Mouse (Mus musculus): ENCODE results near the gene Xylt1. TPM values are rescaled to one million over a fixed set of nuclear protein-coding genes. Genes with fewer than 3 reads are reported as not detected.
A peak's percentile ranks its signal among the peaks of the same experiment; 100 is the strongest.

Xylt1 gene
- polyA plus RNA-seq, 1 experiment from 2014 or later = 3.0 TPM

DNA sequence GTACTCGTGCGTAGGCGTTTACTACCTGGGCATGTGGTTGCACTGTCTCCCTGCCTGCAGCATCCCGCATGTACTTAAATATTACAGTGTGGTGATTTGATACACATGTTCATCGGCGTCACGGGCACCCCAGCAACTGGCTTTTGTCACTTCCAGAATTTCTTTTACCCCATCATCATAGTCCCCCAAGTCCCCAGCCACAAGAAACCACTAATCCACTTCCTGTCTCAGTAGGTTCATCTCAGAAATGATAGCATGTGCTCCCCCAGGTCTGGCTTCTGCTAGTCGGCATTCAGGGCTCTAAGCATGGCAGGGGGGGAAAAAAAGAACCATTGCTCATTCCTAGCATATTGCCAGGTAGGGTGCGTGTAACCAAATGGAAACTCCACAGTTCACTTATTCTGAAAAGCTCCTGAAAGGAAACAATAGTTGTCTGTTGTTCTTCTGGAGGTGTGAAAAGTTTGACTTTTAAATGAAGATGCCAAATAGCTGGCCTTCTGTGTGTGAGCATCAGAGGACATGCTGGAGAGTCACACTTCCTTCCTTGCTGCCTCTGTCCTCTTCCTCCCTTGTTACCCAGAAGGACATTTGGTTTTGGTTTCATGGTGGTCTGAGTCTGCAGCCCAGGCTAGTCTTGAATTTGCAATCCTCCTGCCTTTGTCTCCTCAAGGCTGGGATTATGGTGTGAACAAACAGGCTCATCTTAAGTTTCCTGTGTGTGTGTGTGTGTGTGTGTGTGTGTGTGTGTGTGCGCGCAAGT is 74.2 kb downstream of the Xylt1 start:
- no peaks in the 10 kb centered on the region for H3K27me3 ChIP-seq (ENCODE audit: control insufficient read depth, insufficient read depth, low read length)

DNA sequence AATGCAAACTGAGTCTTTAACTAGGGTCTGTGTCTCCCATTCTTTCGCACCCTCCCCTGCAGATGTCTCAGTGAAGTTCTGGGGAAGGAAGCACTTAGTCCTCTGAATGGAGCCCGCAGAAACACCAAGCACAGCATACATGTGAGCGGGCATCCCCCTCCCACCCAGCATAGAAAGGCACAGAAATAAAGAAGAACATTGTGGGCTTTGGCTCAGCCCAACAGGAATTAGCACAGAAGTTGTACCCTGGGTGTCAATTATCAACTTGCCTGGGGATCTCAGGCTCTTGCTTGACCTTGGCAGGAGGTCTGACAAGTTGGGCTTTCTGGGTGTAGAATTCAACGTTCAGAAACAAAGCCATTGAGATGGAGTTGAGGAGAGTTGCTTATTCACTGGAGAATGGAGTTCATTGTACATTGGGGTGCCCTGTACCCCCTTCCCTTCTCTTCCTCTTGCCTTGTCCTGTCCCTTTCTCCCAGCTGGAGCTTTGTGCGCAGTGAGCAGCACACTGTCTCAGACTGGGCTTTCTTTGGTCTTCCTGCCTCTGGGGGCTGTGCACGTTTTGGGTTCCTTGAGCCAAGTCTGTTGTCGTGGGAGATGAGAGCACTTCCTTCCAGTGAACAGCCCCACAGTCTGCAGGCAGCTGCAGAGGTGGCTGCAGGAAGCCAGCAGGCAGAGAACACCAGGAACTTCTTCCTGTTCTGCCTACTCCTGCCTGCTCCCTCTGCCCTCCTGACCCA is 81.6 kb downstream of the Xylt1 start:
- Histone ChIP-seq H3K9me3 (ENCODE audit: control insufficient read depth, low read length) (no peaks in the 10 kb centered on the region), H3K4me2 (ENCODE audit: low read length) (no peak overlapping the region), H3K9ac (replicated peaks; ENCODE audit: low read length) (no peak overlapping the region), H3K4me3 (replicated peaks; ENCODE audit: low read depth, low read length) (no peak overlapping the region), H3K27me3 (ENCODE audit: control insufficient read depth, insufficient read depth, low read length) (no peaks in the 10 kb centered on the region), H3K4me1 (ENCODE audit: control insufficient read depth, insufficient read depth, low read length) (no peaks in the 10 kb centered on the region), H3K36me3 (ENCODE audit: control insufficient read depth, insufficient read depth, low read length) (no peaks in the 10 kb centered on the region), H3K27ac (replicated peaks; ENCODE audit: low read depth, low read length) (no peak overlapping the region)
- ATAC-seq (ENCODE audit: low FRiP score, low TSS enrichment) (peak; percentile 69), DNase-seq (peak; percentile 44)
- 57% methylated on average over 7 of the region's 7 CpGs for WGBS

More for the DNA sequence above, 74.2 kb downstream of the Xylt1 start:
- 88% methylated on average over 11 of the region's 11 CpGs for WGBS
- Histone ChIP-seq H3K4me2 (ENCODE audit: low read length) (no peak overlapping the region), H3K9ac (replicated peaks; ENCODE audit: low read length) (no peak overlapping the region), H3K27ac (replicated peaks; ENCODE audit: low read depth, low read length) (no peak overlapping the region), H3K4me1 (ENCODE audit: control insufficient read depth, insufficient read depth, low read length) (no peaks in the 10 kb centered on the region), H3K4me3 (replicated peaks; ENCODE audit: low read depth, low read length) (no peak overlapping the region), H3K9me3 (ENCODE audit: control insufficient read depth, low read length) (no peaks in the 10 kb centered on the region), H3K36me3 (ENCODE audit: control insufficient read depth, insufficient read depth, low read length) (no peaks in the 10 kb centered on the region)
- ATAC-seq (ENCODE audit: low FRiP score, low TSS enrichment) (no peak), DNase-seq (no peak)

DNA sequence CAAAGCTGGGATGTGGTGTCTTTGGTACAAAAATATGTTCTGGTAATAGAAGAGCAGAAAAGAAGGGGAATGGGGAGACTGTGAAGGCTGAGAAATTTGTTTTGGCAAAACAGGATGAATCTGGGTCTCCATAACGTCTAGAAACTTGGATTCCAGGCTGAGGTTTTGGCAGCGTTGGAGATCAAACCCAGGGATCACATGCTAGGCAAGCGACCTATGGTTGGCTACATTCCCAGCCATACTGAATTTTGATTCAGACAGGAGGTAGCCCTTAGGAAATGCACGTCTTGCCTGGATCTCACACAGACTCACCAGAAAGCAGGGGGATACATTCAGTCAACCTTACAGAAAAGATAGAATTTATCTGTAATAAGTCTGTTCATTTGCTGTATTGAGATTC is 84.2 kb downstream of the Xylt1 start:
- no peak overlapping the region for H3K4me3 ChIP-seq (replicated peaks; ENCODE audit: low read depth, low read length)
- H3K9ac ChIP-seq (replicated peaks; ENCODE audit: low read length) = no peak overlapping the region
- ATAC-seq (ENCODE audit: low FRiP score, low TSS enrichment) (no peak), DNase-seq (no peak)
- no peaks in the 10 kb centered on the region for H3K4me1 ChIP-seq (ENCODE audit: control insufficient read depth, insufficient read depth, low read length)
- WGBS = 83% methylated on average over 4 of the region's 4 CpGs
- H3K9me3 ChIP-seq (ENCODE audit: control insufficient read depth, low read length) = no peaks in the 10 kb centered on the region
- H3K27me3 ChIP-seq (ENCODE audit: control insufficient read depth, insufficient read depth, low read length) = no peaks in the 10 kb centered on the region
- no peak overlapping the region for H3K27ac ChIP-seq (replicated peaks; ENCODE audit: low read depth, low read length)
- no peaks in the 10 kb centered on the region for H3K36me3 ChIP-seq (ENCODE audit: control insufficient read depth, insufficient read depth, low read length)
- no peak overlapping the region for H3K4me2 ChIP-seq (ENCODE audit: low read length)

DNA sequence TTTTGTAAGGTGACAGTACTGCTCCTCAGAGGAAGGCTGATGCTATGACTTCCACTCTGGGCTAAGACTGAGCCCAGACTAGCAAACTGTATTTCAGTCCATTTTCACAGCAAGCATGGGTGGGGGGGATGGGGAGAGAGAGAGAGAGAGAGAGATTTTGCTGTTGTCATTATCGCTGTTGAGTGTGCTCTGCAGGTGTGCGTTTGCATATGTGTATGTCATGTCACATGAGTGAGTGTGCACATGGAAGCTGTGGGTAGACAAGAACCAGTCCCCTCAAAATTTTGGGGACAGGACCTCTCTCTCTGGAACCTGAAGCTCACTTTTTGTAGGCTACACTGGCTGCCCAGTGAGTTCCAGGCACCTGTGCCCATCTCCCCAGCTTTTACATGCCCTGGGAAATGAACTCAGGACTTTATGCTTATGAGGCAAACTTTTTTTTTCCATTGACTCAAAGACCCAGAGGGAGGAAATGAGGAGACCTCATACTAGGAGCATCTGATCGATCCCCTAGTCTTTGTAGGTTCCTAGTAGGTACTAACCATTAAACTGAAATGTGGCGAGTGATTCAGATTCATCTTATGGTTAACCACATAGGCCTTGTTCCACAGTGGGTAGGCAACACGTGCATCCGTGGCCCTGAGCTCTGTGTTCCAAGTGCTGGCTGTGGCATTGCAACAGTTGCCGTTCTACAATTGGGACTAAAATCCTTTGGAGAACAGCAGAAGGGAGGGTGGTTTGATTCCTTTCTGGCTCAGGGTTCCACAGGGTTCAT is 85.4 kb downstream of the Xylt1 start:
- Histone ChIP-seq H3K4me2 (ENCODE audit: low read length) (no peak overlapping the region), H3K9ac (replicated peaks; ENCODE audit: low read length) (no peak overlapping the region), H3K27ac (replicated peaks; ENCODE audit: low read depth, low read length) (no peak overlapping the region), H3K9me3 (ENCODE audit: control insufficient read depth, low read length) (no peaks in the 10 kb centered on the region), H3K4me3 (replicated peaks; ENCODE audit: low read depth, low read length) (no peak overlapping the region), H3K27me3 (ENCODE audit: control insufficient read depth, insufficient read depth, low read length) (no peaks in the 10 kb centered on the region), H3K36me3 (ENCODE audit: control insufficient read depth, insufficient read depth, low read length) (no peaks in the 10 kb centered on the region), H3K4me1 (ENCODE audit: control insufficient read depth, insufficient read depth, low read length) (no peaks in the 10 kb centered on the region)
- ATAC-seq (ENCODE audit: low FRiP score, low TSS enrichment) (no peak), DNase-seq (no peak)
- 95% methylated on average over 7 of the region's 7 CpGs for WGBS

DNA sequence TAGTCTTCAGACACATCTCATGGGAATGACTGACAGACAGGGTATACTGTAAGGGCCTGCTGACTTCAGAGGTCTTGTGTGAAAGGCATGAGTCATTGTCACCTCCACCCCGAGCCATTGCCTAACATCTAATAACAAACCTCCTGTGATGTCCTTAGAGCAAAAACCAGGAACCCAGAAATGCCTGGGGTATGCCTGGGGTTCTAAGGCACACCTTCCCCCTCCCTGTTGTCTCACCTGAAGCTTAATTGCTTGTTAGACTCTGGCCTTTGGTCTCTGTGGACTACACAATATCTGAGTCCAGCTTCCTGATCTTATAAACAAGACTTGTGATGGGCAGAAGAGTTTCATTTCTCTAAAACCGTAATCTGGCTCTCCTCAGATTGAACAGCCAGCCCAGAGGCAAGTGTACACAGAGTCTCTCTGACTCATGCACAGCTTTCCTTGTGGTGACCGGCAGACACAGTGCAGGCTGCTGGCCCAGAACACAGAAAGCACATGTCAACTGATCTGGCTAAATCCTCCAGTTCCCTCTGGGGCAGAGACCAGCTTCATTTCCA is 89.5 kb downstream of the Xylt1 start:
- DNase-seq (no peak), ATAC-seq (ENCODE audit: low FRiP score, low TSS enrichment) (no peak)
- Histone ChIP-seq H3K4me2 (ENCODE audit: low read length) (no peak overlapping the region), H3K36me3 (ENCODE audit: control insufficient read depth, insufficient read depth, low read length) (no peaks in the 10 kb centered on the region), H3K4me3 (replicated peaks; ENCODE audit: low read depth, low read length) (no peak overlapping the region), H3K9ac (replicated peaks; ENCODE audit: low read length) (no peak overlapping the region), H3K27me3 (ENCODE audit: control insufficient read depth, insufficient read depth, low read length) (no peaks in the 10 kb centered on the region), H3K4me1 (ENCODE audit: control insufficient read depth, insufficient read depth, low read length) (peaks cover 20% of the 10 kb centered on the region), H3K9me3 (ENCODE audit: control insufficient read depth, low read length) (no peaks in the 10 kb centered on the region), H3K27ac (replicated peaks; ENCODE audit: low read depth, low read length) (no peak overlapping the region)
- WGBS = 82% methylated on average over 3 of the region's 3 CpGs

DNA sequence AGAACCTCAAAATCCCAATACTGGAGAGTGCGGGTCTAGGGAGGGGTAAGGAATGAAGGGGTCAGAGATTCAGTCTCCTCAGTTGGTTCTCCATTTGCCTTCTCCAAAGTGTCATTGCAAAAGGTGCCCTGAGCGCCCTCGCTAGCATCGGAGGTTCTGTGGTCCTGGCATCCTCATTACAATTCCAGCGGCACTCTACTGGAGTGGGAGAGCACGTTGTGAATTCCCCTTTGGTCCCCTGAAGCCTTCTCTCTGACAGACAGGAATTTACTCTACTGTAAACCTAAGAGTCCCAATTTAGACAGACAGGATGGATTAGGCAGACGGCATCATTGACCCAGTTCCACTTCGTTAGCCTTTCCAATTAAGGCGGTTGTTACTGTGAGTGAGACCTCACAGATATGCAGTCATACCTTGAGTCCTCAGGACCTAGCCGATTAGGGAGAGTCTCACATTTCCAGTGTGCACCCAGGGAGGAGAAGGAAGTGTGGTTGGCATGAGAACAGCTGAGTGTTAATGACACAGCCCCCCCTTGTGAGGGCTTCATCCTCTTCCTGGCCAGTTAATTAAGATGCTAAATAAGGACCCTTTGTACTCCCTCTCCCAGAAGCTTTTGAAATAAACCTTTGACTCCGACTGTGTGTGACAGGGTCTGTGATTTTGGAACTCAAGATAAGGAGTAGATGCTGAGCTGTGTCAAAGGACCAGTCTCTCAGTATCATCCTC is 91.4 kb downstream of the Xylt1 start:
- H3K9me3 ChIP-seq (ENCODE audit: control insufficient read depth, low read length) = no peaks in the 10 kb centered on the region
- H3K27me3 ChIP-seq (ENCODE audit: control insufficient read depth, insufficient read depth, low read length) = no peaks in the 10 kb centered on the region
- H3K9ac ChIP-seq (replicated peaks; ENCODE audit: low read length) = no peak overlapping the region
- H3K4me2 ChIP-seq (ENCODE audit: low read length) = 0 out of 2 replicates have a peak overlapping the region, but pooled peaks have one; percentile 10
- DNase-seq (peak; percentile 60), ATAC-seq (ENCODE audit: low FRiP score, low TSS enrichment) (peak; percentile 48; the same call in 1 of the 2 replicates)
- WGBS = 30% methylated on average over 11 of the region's 11 CpGs
- H3K36me3 ChIP-seq (ENCODE audit: control insufficient read depth, insufficient read depth, low read length) = no peaks in the 10 kb centered on the region
- H3K4me3 ChIP-seq (replicated peaks; ENCODE audit: low read depth, low read length) = no peak overlapping the region
- H3K4me1 ChIP-seq (ENCODE audit: control insufficient read depth, insufficient read depth, low read length) = peaks cover 20% of the 10 kb centered on the region
- H3K27ac ChIP-seq (replicated peaks; ENCODE audit: low read depth, low read length) = 0 out of 2 replicates have a peak overlapping the region, but pooled peaks have one; percentile 26

DNA sequence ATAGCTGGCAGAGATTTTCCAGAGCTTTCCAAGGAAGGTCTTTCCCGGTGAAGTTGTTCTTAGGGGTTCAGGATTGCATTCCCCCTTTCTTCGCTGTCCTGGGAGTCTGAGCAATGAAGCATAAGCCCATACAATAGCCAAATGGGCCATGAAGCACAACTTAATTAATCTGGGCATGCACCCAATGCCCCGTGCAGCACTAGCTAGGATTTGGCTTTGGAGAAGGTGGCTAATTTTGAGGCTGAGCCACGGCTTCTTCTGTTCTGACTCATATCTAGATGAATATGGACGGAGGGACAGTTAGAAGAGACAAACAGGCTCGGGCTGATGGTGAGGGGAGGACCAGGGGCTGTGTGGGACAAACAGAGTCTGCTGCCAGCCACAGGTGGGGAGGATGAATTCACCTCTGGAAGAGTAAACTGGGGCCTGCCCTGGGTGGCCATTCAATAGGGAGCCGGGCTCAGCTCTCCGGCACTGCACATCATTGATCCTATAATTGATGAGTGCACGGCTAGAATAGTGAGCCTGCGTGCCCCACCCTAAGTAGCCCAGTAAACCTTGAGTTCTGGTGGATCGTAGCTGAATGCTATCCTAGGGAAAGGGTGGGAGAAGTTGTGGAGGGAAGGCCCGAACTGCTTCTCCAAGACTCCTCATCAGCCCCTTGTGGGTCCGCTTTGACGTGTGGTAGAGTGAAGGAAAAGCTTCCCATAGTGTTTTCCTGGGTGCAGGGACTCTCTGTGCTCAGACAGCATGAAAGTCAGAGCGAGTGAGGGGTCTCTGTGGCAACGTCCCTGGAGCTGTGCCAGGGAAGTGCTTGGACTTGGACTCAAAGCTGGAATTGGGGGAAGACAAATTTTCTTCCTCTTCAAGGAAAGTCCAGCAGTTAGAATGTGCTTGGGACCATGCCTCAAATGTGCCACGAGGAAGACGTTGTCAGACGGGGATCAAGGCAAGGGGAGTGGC is 92.3 kb downstream of the Xylt1 start:
- ATAC-seq (ENCODE audit: low FRiP score, low TSS enrichment) (no peak), DNase-seq (peak; percentile 64)
- Histone ChIP-seq H3K9ac (replicated peaks; ENCODE audit: low read length) (no peak overlapping the region), H3K4me2 (ENCODE audit: low read length) (0 out of 2 replicates have a peak overlapping the region, but pooled peaks have one; percentile 3), H3K27me3 (ENCODE audit: control insufficient read depth, insufficient read depth, low read length) (no peaks in the 10 kb centered on the region), H3K9me3 (ENCODE audit: control insufficient read depth, low read length) (no peaks in the 10 kb centered on the region), H3K4me3 (replicated peaks; ENCODE audit: low read depth, low read length) (no peak overlapping the region), H3K4me1 (ENCODE audit: control insufficient read depth, insufficient read depth, low read length) (peaks cover 20% of the 10 kb centered on the region), H3K36me3 (ENCODE audit: control insufficient read depth, insufficient read depth, low read length) (no peaks in the 10 kb centered on the region), H3K27ac (replicated peaks; ENCODE audit: low read depth, low read length) (0 out of 2 replicates have a peak overlapping the region, but pooled peaks have one; percentile 1)
- WGBS = 20% methylated on average over 19 of the region's 19 CpGs

All from midbrain, embryonic 14.5 days (tissue).